Mouse (Mus musculus): ENCODE results near the gene Bmyc.

GRCm38 (mm10) chr2:25701001-25701400 is 5.5 kb upstream of the Bmyc start:
- TF ChIP-seq CTCF (IDR thresholded peaks at IDR 0.05; ENCODE audit: low read depth, low read length) (no peak), EP300 (IDR thresholded peaks at IDR 0.05; ENCODE audit: insufficient read depth, low read depth, low read length) (no peak), POLR2A (IDR thresholded peaks at IDR 0.05; ENCODE audit: insufficient read depth, low read length) (no peak)
